ENCODE assay signal across 30 mouse cellular contexts in the genomic region with DNA sequence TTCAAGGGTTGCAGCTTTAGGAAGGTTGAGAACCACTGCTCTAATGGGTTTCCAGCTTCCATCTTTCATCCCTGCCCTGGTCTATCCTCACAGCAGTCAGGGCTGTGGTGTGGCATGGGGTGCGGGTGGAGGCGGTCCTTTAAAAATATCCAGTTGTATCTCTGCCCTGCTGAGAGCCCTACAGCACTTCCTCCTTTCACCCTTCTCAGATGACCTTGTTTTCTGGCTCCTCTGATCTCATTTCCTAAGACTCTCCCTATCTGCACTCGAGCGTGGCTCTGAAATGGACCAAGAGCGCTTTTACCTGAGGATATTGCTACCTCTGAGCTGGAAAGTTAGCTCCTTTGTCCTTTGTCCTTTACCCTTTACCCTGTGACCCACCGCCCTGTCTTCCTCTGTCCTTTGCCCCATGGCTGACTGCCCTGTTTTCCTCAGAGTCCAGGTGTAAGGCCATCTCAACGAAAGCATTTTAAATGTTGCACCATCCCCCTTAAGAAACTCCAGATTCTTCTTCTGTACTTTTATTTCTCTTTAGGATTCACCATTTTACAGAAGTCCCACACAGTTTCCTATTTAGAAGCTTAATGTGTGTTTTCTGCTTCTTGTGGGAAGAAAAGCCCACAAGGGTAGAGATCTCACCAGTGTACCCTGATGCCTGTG. TPM values are rescaled to one million over a fixed set of nuclear protein-coding genes. Genes with fewer than 3 reads are reported as not detected.
DNase-seq lines count a peak whose midpoint lies in the region; ATAC-seq and TF ChIP-seq lines count a peak whose summit lies in the region.
"Had no signal": no experiment of that assay in that cellular context is flagged by ENCODE, and none has a peak within 500 bp of the region (broad histone marks: within the 10 kb centered on the region; RNA-seq: fewer than 3 reads in every experiment).

No protein-coding gene starts in this region.

- peak overlapping the region; percentile 99 for H3K4me2 ChIP-seq in CH12.LX (ENCODE audit: insufficient read depth, low read depth, poor library complexity, severe bottlenecking)
- H3K4me2 ChIP-seq: embryonic facial prominence, embryonic 13.5 days; embryonic facial prominence, embryonic 15.5 days; forebrain, embryonic 12.5 days had no signal

- dilution Hi-C loops in CH12.LX (cut with MboI; ENCODE audit: extremely low pct_ligation_motif_present, extremely low pct_unique_long_range_greater_than_20kb, low sequenced_read_pairs), result no loop called here

- no peak for TF ChIP-seq EP300 in CH12.LX (IDR thresholded peaks at IDR 0.05; ENCODE audit: low read length)
- no peak for TF ChIP-seq EP300 in MEL (IDR thresholded peaks at IDR 0.05; ENCODE audit: low read depth in 1 of 2, low read length in 2 of 2)

- H3K27ac ChIP-seq in CH12.LX (ENCODE audit: insufficient read depth, low read depth) (peak overlapping the region; percentile 68), MEL (ENCODE audit: control insufficient read depth, low read depth, low read length) (peak overlapping the region; percentile 28; the same call in 1 of the 2 replicates)
- H3K27ac ChIP-seq: embryonic facial prominence, embryonic 13.5 days; embryonic facial prominence, embryonic 15.5 days; forebrain, embryonic 10.5 days; forebrain, embryonic 12.5 days had no signal

- H3K9ac ChIP-seq in CH12.LX (ENCODE audit: insufficient read depth, low read depth) (peak overlapping the region; percentile 60), MEL (ENCODE audit: control insufficient read depth, low read depth, low read length, poor library complexity, severe bottlenecking) (no peak overlapping the region)
- H3K9ac ChIP-seq: embryonic facial prominence, embryonic 13.5 days; embryonic facial prominence, embryonic 15.5 days; forebrain, embryonic 12.5 days had no signal

- intact Hi-C loops in gastrocnemius, postnatal 36 days (cut with DNase I), result no loop called here

- TF ChIP-seq RAD21 in CH12.LX (IDR thresholded peaks at IDR 0.05; ENCODE audit: low read depth, low read length), result no peak
- no peak for TF ChIP-seq RAD21 in MEL (IDR thresholded peaks at IDR 0.05; ENCODE audit: low read depth, low read length)

- H3K9me3 ChIP-seq in CH12.LX (replicated peaks; ENCODE audit: low read length), result no peaks in the 10 kb centered on the region
- H3K9me3 ChIP-seq in MEL (replicated peaks; ENCODE audit: insufficient read depth, low read length), result no peaks in the 10 kb centered on the region
- H3K9me3 ChIP-seq: embryonic facial prominence, embryonic 13.5 days; embryonic facial prominence, embryonic 15.5 days; forebrain, embryonic 10.5 days; forebrain, embryonic 12.5 days had no signal

- no peaks in the 10 kb centered on the region for H3K27me3 ChIP-seq in CH12.LX (replicated peaks)
- H3K27me3 ChIP-seq in MEL (ENCODE audit: control insufficient read depth in 1 of 2, insufficient read depth in 2 of 2, low read length in 2 of 2), result no peaks in the 10 kb centered on the region; a peak in 1 of 4 replicates
- H3K27me3 ChIP-seq: embryonic facial prominence, embryonic 13.5 days; embryonic facial prominence, embryonic 15.5 days; forebrain, embryonic 12.5 days had no signal

- in situ Hi-C loops in CH12.LX (cut with MboI; ENCODE audit: low pct_ligation_motif_present, low pct_unique_long_range_greater_than_20kb, low sequenced_read_pairs), result loop anchor here (25.0 kb wide), 2 partner anchors 438 to 588 kb away; a partner anchor contains a TSS

- TF ChIP-seq POLR2A in CH12.LX (IDR thresholded peaks at IDR 0.05; ENCODE audit: low read depth, low read length) (no peak; the same call in 1 of the 2 replicates), MEL (IDR thresholded peaks at IDR 0.05; ENCODE audit: control insufficient read depth in 1 of 2, insufficient read depth in 1 of 2, low read depth in 1 of 2, low read length in 2 of 2, poor library complexity in 1 of 2) (no peak)

- H3K36me3 ChIP-seq in CH12.LX (replicated peaks in 1 of 2; ENCODE audit: control insufficient read depth in 1 of 2, insufficient read depth in 1 of 2, low read length in 1 of 2) (peaks cover 32 to 55% of the 10 kb centered on the region in 2 experiments), MEL (ENCODE audit: control insufficient read depth in 1 of 2, insufficient read depth in 2 of 2, low read length in 2 of 2) (peaks cover 0 to 36% of the 10 kb centered on the region in 2 experiments; a peak in 2 of 4 replicates)
- H3K36me3 ChIP-seq: embryonic facial prominence, embryonic 13.5 days; embryonic facial prominence, embryonic 15.5 days; forebrain, embryonic 10.5 days; forebrain, embryonic 12.5 days had no signal

- H3K4me3 ChIP-seq in CH12.LX (replicated peaks in 1 of 3; ENCODE audit: low read depth in 2 of 3, low read length in 2 of 3, poor library complexity in 1 of 3) (peak overlapping the region; percentile 59 to 72 (median 65)), MEL (ENCODE audit: control insufficient read depth in 1 of 2, insufficient read depth in 1 of 2, low read depth in 2 of 2, low read length in 2 of 2) (no peak overlapping the region)
- H3K4me3 ChIP-seq: embryonic facial prominence, embryonic 13.5 days; embryonic facial prominence, embryonic 15.5 days; erythroblast, embryonic 14.5 days; forebrain, embryonic 10.5 days; forebrain, embryonic 12.5 days had no signal

- peak; percentile 33 for ATAC-seq in granulocyte monocyte progenitor cell, adult 5-6 weeks (replicated peaks; ENCODE audit: poor library complexity, severe bottlenecking)
- ATAC-seq: CD4-positive, CD25-positive, alpha-beta regulatory T cell, adult 4 months; forebrain, embryonic 14.5 days; forebrain, embryonic 16.5 days had no signal

- DNase-seq in 416B (ENCODE audit: low read depth) (peak; percentile 5), CH12.LX (ENCODE audit: extremely low read depth) (peak; percentile 66), MEL (ENCODE audit: low read depth, low spot score) (peak; percentile 65)
- DNase-seq in layer of hippocampus, adult 11-12 months (ENCODE audit: low spot score), result no peak
- DNase-seq in adrenal gland, postnatal 10 days, result no peak
- no peak for DNase-seq in gastrocnemius, postnatal 36 days
- DNase-seq in cerebellum, adult 11-12 months, result no peak
- DNase-seq: adrenal gland, adult 2 months; adrenal gland, postnatal 14 days; adrenal gland, postnatal 36 days; B cell, adult 2 months; cerebellum, adult 11 months; cerebellum, adult 2 months; cerebellum, adult 9-10 months; cerebellum, postnatal 10 days; cerebellum, postnatal 25 days; embryo, embryonic 11 days had no signal

- H3K4me1 ChIP-seq in CH12.LX (ENCODE audit: control insufficient read depth in 1 of 2, insufficient read depth in 2 of 2) (peaks cover 22 to 55% of the 10 kb centered on the region in 2 experiments; a peak in 3 of 4 replicates), MEL (ENCODE audit: control insufficient read depth in 1 of 2, insufficient read depth in 2 of 2, low read length in 2 of 2) (peaks cover 22 to 32% of the 10 kb centered on the region in 2 experiments)
- H3K4me1 ChIP-seq: embryonic facial prominence, embryonic 13.5 days; embryonic facial prominence, embryonic 15.5 days; forebrain, embryonic 10.5 days; forebrain, embryonic 12.5 days had no signal

- H3K79me2 ChIP-seq in CH12.LX (replicated peaks; ENCODE audit: control insufficient read depth, extremely low read depth, insufficient read depth, poor library complexity, severe bottlenecking) (peaks cover 89% of the 10 kb centered on the region), MEL (ENCODE audit: control insufficient read depth, insufficient read depth, low read length, poor library complexity) (no peaks in the 10 kb centered on the region)

- TF ChIP-seq CTCF in CH12.LX (conservative IDR thresholded peaks at IDR 0.05 in 1 of 2, IDR thresholded peaks at IDR 0.05 in 1 of 2; ENCODE audit: low read depth in 2 of 2, low read length in 2 of 2) (no peak), MEL (IDR thresholded peaks at IDR 0.05 in 2 of 3, conservative IDR thresholded peaks at IDR 0.05 in 1 of 3; ENCODE audit: control insufficient read depth in 1 of 3, insufficient read depth in 1 of 3, low read depth in 2 of 3, low read length in 3 of 3, poor library complexity in 1 of 3, severe bottlenecking in 1 of 3) (no peak)

TF ChIP-seq in CH12.LX, 34 proteins besides CTCF, POLR2A, EP300 and RAD21 (continues in another document):
- TF ChIP-seq JUN (IDR thresholded peaks at IDR 0.05; ENCODE audit: insufficient read depth, low read depth, low read length) (no peak), MXI1 (IDR thresholded peaks at IDR 0.05; ENCODE audit: low read depth, low read length) (peak; percentile 70), GABPA (IDR thresholded peaks at IDR 0.05; ENCODE audit: insufficient replicate concordance, low read depth, low read length) (no peak), SIN3A (IDR thresholded peaks at IDR 0.05; ENCODE audit: low read length) (0 out of 2 replicates have a peak, but pooled peaks have one; percentile 24)

TF ChIP-seq in MEL, 35 proteins besides CTCF, POLR2A, EP300 and RAD21:
- TF ChIP-seq ZC3H11A (IDR thresholded peaks at IDR 0.05; ENCODE audit: low read depth, low read length) (no peak), ETS1 (IDR thresholded peaks at IDR 0.05; ENCODE audit: low read depth, low read length) (peak; percentile 39; the same call in 1 of the 2 replicates)

RNA-seq across cellular contexts. Expression of a gene that starts 4.2 kb away (rescaled TPM):
- 26.4 and 33.4 TPM in 2 replicates for total RNA-seq in CH12.LX (2012; rRNA removed)
- 49.0 and 59.9 TPM in 2 replicates for total RNA-seq in CH12.LX (2014; rRNA removed)
- polyA plus RNA-seq in CH12.LX (2012; ENCODE audit: insufficient read length, low read depth), result 179 and 188 TPM in 2 replicates
- total RNA-seq in MEL (2012; rRNA removed), result not detected in 2 replicates
- polyA plus RNA-seq in MEL (2012; ENCODE audit: insufficient read depth in 1 of 2, insufficient read length in 2 of 2, low read depth in 1 of 2, low replicate concordance in 2 of 2, missing spikeins in 1 of 2), result not detected
- not detected in 2 replicates for total RNA-seq in granulocyte monocyte progenitor cell, adult 5-6 weeks (2014; fragmentation: Nextera tagmentation)
- not detected in 2 replicates for total RNA-seq in granulocyte monocyte progenitor cell, adult 5-6 weeks (2017)
- total RNA-seq in adrenal gland, postnatal 10 days (2021), result under 1 TPM in 1 of 2 experiments, not detected in 1; 0.51 TPM
- not detected for total RNA-seq in gastrocnemius, postnatal 36 days (2021)
- total RNA-seq: adrenal gland, adult 2 months; adrenal gland, postnatal 36 days; ES-E14 had no signal
- polyA plus RNA-seq: adrenal gland, adult 2 months; brain, embryonic 14.5 days; CD4-positive, CD25-positive, alpha-beta regulatory T cell, adult 4 months; cerebellum, adult 2 months; embryonic facial prominence, embryonic 11.5 days; embryonic facial prominence, embryonic 13.5 days; forebrain, embryonic 10.5 days; forebrain, embryonic 12.5 days; forebrain, embryonic 14.5 days; forebrain, embryonic 16.5 days; frontal cortex, adult 2 months had no signal

RNA-seq across cellular contexts. Expression of a gene that starts 46.2 kb away (rescaled TPM):
- total RNA-seq in CH12.LX (2012; rRNA removed) (0.25 TPM in 1 of 2 replicates, not detected in the other), CH12.LX (2014; rRNA removed) (0.26 TPM in 1 of 2 replicates, not detected in the other), MEL (2012; rRNA removed) (not detected in 2 replicates)
- polyA plus RNA-seq in CH12.LX (2012; ENCODE audit: insufficient read length, low read depth) (0.97 and 1.1 TPM in 2 replicates), MEL (2012; ENCODE audit: insufficient read depth in 1 of 2, insufficient read length in 2 of 2, low read depth in 1 of 2, low replicate concordance in 2 of 2, missing spikeins in 1 of 2) (not detected)
- total RNA-seq in granulocyte monocyte progenitor cell, adult 5-6 weeks (2014; fragmentation: Nextera tagmentation), result 1.1 TPM in 1 of 2 replicates, not detected in the other
- not detected in 2 replicates for total RNA-seq in granulocyte monocyte progenitor cell, adult 5-6 weeks (2017)
- total RNA-seq in adrenal gland, postnatal 10 days (2021), result 1 to 10 TPM; 2.4 to 2.9 TPM
- under 1 TPM in 1 of 2 experiments, not detected in 1; 0.33 TPM for total RNA-seq in gastrocnemius, postnatal 36 days (2021)
- polyA plus RNA-seq: erythroblast, embryonic 14.5 days had no signal

Comparison
In these comparisons a context has a peak if more than half of its experiments do, and no peak if none do; other contexts are left out.
1. DNase-seq: peak in 416B (single experiment), CH12.LX (single experiment) and MEL (single experiment); none in layer of hippocampus, adult 11-12 months (single experiment), adrenal gland, postnatal 10 days (single experiment), gastrocnemius, postnatal 36 days (0 of 2) and cerebellum, adult 11-12 months (single experiment).
2. H3K4me3 ChIP-seq: peak in CH12.LX (3 of 3); none in MEL (0 of 2).
3. RNA of a gene that starts 4.2 kb away (total RNA-seq): 26.4 to 59.9 TPM in CH12.LX; 0.51 TPM in adrenal gland, postnatal 10 days, not detected in MEL, not detected in granulocyte monocyte progenitor cell, adult 5-6 weeks and not detected in gastrocnemius, postnatal 36 days; every median in the first group is over 10 times any median in the second.